Mouse (Mus musculus) lung, postnatal 25 days (tissue): ENCODE measurements around the gene Mbd3.

Experiments used
- DNase-seq: peaks from one replicate; pipeline ENCODE4 v3.0.0; 2022; ENCODE audit warnings: low spot score

Mbd3 gene

DNA sequence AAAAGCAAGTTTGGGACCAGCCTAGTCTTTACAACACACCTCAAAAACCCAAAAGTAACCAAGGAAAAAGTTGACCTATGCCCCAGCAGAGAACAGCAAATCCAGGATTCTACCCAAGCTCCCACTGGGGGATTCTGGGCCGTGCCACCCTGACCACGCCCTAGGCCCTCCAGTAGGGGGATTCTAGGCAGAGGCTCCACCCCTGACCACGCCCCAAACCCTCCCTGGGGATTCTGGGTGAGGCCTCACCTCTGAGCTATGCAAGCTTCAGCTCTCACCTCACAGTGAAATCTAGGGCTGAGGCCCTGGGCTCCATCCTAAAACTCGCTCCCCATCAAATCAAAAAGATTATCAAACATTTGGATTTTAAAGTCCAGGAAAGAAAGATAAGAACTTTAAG lies 24.2 kb upstream of the Mbd3 start:
- DNase-seq: no peak

DNA sequence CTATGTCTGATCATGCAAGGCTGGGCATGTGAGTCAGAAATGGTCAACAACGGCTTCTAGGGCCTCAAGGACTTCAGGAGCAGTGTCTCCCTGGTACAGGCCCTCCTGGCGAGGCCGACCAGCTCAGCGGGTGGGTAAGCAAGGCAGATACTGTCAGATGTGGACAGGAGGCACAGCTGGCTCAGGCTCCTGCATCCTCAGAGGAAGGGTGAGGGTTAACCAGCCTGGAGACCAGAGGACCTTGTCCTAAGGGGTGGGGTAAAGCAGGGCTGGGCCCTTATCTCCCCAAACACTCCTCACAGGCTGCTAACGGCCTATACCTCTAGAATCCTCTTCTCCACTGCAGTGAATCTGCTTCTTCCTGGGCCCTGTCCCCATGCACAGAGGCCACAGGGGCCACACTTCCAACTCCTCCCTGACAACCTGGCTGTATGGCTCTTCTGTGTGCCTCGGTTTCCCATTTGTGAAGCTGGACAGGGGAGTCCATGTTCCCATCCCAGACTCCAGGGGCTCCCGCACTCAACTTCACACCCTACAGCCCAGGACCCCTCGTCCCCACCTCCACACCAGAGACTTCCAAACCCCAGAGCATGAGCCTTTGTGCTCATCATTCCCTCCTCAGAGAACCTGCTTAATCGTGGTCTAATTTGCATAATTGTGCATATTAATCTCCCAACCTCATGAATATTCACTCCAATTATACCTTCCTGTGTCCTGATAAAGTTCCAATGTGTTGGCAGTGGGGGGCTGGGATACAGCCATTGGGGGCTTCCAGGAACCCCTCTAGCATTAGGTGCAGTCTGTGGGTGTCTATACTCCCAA lies 22.5 kb upstream of the Mbd3 start:
- DNase-seq: no peak

DNA sequence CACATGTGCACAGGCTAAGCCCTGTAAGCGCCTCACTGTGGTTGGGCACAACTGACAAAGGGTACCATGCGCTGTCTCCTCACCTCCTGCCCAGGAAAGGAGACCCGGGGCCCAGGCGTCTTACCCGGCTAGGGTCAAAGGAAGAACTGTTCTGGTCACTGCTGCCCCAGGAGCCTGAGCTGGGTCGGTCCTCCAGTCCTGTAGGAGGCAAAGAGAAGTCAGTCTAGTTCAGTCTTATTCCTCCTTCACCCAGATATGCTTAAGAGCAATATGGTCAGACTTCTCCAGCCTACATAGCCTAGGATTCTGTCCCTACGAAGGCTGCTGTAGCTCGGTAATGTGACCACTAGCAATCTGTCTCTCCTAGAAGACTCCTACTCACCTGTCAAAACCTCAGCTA lies 21.9 kb upstream of the Mbd3 start:
- DNase-seq: no peak

DNA sequence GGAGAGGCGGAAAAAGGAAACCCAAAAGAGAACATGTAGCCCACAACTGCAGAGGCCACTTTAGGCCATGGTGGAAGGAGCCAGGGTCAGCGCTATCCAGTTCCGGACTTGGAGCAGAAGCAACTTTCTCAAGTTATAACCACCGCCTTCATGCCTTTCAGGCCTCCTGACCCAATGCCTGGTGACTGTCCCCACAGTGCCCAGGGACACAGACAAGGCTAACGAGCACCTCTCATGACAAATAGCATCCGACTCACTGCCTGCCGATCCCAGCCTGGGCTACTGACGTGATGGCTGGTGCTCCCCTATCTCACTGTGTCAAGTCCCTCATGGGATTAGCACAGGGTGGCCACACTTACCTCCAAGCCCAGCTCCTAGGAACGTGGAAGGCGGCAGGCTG lies 21.4 kb upstream of the Mbd3 start:
- no peak for DNase-seq

DNA sequence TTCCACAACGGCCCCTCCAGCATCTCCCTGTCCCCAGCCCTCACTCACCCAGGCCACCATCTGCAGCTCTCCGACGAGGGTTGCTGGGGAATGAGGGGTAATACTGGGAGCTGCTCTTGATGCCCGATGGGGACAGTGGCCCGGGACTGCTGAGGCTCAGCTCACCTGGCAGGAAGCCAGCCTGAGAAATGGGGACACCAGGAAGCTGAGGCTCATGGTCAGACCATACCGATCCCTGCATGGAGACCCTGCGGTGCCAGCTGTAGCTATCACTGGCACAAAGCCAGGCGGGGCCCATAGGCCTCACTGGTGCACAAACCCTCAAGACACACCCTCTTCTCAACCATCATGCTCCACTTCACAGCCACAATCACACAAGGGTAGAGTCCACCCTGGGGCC lies 20.1 kb upstream of the Mbd3 start:
- no peak for DNase-seq

DNA sequence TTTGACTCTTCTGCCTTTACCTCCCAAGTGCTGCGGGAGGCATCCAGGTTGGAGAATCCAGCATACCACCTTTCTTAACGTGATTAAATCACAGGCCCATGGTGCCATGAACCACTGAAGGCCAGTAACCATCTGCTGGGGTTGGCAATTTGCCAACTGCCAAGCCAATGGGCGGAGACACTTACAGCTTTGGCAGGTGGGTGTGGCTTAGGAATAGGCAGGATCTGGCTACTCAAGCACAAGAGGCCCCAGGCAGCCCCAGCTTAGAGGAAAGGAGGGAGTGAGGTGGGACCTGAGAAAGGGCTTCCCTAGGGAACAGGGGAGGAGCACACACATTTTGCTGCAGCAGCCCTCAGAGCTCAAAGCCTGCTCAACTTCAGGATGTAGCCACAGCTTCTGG lies 19.0 kb upstream of the Mbd3 start:
- DNase-seq: peak; percentile 63

DNA sequence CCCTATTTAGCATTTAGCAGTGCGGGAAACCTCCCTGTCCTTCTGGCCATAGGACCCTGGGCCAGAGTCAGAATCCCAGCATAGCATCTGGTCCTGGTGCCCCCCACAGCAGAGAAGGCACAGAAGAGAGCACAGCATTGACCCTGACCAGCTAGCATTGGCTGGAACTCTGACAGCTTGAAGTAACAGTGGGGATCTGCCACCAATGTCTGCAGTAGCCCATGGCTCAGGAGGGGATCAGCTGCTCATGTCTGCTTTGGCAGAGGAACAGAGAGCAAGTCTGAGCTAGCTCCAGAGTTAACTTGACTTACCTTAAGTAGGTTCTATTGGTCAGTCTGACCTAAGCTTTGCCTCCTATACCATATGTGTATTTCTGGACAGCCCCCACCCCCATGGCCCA lies 18.5 kb upstream of the Mbd3 start:
- DNase-seq: no peak

DNA sequence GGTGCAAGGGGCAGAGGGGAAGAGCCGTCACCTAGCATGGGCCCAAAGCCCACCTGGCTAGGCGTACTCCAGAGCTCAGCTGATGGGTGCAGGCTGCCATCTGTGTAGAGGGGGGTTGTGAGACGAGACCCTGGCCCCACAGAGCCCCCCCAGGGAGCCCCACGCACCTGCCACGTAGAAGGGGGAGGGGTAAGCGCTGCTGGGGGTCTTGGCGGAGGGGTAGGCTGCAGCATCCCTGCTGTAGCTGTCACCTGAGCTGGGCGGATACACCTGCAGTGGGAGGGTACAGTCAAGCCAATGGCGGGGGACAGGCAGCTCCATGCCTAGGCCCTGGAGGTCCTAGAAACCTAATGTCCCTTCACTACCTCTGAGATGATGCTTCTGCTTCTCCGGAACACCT lies 18.0 kb upstream of the Mbd3 start:
- no peak for DNase-seq

DNA sequence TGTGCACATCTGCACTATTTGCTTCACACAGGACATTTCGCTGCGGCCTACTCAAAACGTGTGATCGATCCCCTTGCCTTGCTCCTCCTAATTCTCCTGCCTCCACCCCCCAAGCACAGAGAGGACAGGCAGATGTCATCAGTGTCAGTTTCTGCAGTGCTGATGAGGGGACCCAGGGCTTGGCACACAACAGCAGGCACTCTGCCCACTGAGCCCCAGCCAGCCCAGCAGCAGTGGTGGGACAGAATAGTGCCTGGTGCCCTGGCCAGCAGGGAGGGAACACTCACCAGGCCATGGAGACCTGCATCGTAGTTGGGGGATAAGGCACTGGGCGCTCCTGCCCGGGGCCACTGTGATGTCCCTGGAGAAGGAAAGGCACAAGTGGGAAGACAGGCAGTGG lies 16.2 kb upstream of the Mbd3 start:
- no peak for DNase-seq

DNA sequence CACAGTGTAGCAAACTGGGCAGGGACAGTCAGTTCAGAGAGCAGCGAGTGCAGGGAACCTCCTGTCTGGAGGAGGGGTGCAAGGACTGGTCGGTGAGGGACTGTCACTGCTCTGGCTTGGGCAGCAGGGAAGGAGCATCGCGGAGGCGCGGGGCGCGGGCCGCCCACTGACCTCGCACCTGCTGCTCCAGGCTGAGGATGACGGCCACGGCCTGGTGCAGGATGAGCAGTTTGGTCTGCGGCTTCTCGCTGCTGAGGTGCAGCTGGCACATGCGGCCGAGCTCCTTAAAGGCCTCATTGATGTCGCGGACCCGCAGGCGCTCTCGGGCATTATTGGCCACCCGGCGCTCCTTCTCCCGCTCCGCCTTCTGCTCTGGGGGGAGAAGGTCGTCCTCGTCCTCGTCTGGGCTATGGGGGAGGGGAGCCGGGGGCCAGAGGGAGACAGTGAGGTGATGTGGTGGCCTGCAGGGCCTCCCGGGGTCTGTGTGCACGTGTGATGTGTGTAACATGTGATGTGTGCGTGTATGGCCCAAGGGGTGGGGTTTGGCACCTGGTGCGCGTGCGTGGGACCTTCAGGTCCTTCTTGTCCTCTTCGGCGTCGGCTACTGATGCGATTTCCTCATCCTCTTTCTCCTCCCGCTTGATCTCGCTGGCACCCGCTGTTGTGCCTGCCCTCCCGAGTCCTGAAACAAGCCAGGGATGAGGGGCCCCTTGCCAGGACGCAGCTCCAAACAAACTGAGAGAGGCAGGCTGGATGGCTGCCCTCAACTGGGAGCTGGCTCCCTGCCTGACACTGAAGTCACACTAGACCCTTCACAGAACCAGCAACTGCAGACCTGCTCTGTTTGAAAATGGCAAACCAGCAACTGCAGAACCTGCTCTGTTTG lies 13.5 kb upstream of the Mbd3 start:
- peak; percentile 62 for DNase-seq

DNA sequence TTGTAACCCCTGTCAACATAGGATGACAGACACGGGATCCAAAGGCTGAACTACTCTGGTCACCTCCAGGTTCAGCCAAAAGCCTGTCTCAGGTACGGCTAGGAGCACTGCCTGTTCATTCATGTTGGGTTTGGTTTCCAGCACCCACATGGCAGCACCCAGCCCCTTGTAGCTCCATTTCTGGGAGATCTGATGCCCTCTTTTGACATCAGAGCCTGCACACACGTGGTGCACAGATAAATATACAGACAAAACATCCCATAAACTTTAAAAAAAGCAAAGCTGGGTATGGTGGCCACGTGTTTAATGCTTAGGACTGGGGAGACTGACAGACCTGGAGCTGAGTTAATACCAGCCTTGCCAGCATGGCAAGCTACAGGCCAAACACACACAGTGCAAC lies 8.6 kb upstream of the Mbd3 start:
- no peak for DNase-seq

DNA sequence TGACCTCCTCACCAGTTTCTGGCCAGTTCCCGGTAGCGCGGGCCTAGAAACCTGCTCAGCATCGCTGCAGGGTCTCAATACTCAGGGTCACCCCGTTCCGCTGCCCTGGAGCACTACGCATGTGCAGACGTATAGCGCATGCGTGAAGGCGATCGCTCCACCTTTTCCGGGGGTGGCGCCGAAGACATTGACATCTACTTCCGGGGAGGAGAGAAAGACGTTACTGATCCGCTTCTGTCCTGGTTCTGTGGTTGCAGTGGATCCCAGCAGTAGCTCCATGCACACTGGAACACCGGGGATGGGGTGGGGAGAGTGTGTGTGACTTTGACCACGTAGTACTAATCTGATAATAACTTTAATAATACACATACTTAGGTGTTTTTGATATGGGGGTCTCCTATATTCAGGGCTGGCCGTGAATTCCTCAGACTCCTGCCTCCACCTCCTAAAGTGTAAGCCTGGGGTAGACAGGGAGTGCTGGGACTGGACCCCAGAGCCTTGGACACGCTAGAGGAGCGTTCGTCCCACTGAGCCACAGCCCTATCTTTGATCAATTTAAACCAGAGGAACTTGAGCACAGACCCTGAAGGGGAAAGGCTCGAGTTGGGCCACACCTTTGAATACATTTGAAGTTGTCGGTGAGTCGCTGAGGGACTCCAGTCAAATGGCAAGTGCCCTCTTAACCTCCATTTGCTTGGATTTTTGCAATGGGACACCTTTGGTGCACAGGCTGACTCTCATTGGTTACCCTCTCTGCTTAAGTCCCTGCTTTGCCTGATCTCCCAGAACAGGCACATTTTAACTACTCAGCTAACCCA lies 7.5 kb upstream of the Mbd3 start, which contains the start of gene Uqcr11:
Uqcr11 (minus strand) TSS at position 147 of the 818 bp plus-strand sequence.
- peak; percentile 94 for DNase-seq

DNA sequence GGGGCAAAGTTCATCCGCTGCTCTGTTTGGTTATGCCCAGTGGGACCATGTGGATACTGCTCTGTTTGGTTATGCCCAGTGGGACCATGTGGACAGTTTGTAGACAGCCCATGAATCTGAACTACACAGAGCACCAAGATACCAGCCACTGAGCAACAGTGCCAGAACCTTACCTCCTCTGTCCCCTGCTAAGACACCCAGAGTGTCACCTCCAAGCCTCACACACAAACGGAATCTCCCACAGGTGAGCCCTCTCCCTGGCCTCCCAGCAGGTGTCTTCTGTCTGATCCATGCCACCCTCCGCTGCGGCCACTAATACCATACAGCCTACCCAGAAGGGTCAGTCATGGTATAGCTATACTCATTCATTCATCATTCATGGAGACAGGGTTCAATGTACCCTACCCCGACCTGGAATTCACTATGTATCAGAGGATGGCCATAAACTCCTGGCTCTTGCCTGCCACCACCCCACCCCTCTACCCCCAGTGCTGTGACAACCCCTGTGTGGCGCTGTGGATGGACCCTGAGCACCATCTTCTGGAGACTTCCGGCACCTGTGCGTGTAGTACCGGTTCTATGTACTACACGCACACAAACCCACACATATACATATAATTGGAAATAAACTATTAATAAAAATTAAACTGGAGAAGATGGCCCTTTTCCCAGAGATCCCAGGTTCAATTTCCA lies 6.3 kb upstream of the Mbd3 start:
- DNase-seq: no peak

DNA sequence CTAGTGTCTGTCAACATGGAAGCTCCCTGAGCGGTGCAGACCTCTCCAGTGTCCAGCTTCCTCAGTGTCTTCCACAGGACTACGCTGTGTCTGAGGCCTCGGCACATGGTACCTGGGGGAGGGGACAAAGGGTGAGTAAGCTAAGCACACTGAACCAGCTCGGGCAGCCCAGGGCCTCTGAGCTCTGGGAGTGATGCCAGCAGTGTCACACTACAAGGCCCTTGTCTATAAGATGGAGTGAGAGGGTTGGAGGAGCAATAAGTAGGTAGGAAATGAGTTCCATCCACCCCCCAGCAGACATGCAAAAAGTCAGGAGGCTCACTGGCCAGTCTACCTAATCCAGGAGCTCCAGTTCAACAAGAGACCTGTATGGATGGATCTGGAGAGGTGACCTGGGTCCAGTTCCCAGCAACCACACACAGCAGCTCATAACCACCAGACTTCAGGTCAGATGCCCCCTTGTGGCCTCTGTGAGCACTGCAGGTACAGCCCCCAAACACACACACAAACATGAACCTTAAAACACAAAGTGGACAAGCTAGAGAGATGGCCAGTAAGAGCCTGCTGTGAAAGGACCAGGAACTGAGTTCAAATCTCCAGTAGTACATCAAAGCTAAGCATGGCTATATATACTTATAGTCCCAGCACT lies 3.8 kb upstream of the Mbd3 start:
- DNase-seq: peak; percentile 54

DNA sequence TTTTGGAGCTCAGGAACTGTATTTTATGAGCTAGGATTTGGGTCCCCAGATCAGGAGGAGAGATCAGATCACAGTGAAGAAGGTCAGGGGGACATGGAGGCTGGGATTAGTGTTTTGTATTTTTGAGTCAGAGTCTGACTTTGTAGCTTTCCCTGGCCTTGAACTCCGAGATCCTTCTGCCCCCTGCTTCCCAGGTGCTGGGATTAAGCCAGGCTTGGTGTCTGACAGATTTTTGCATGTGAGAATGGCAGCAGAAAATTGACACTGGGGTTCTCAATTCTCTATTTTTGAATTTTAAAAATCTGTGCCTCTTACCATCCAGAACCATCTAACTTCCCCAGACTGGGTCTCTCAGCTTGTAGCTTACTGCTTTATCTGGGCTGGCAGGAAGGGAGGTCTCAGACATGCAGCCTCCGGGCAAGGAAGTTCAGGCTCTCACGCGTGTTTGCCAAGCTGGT lies 1.4 kb upstream of the Mbd3 start:
- DNase-seq: no peak

DNA sequence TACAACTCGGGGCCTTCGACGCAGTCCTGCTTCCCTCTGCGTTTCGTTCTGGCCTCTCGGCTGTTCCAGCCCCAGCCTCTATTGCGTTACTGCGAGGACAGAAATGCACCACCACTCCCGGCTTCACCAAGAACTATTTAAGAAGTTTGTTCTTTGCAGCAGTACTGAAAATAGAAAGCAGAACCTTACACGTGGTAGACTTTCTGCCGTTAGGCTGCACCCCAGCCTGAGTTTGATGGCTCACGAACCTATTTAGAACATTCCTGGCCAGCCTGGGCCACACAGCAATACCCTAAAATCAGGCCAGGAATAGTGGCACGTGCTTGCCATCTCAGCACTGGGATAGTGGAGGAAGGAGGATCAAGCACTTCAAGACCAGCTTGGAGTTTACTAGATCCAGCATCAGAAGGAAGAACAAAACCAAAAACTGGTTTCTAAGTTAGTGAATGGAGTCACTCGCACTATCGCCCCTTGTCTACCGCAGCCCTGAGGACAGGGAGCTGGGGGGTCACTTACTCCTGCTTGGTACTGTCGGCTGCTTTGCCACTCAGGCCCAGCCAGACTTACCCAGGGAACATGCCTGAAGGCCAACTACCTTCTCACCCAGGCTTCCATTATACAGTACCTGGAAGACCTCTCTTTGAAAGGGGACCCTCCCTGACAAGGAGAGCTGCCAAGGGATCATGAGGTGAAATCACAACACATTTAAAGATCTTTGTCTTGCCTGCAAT lies 788 bp upstream of the Mbd3 start:
- DNase-seq: no peak

DNA sequence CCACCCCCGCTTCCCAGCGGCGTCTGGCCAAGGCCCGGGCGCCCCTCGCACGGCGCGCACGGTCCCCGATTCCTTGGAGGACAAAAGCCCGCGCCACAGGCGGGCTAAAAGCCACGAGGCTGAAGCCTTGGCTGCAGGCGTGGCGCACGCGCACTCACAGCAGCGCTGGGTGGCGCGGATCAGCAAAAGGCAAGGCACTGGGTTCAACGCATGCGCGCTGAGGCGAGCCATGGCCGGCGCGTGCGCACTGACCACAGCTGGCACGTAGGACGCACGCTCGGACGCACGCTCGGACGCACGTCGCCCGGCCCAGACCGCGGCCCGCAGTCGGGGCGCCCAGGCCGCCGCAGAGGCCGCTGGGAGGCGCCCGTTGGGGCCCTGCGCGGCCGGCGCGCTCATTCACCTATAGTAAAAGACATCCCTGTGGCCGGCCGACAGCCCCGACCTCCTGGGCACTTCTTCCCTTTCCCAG lies 595 bp downstream of the Mbd3 start:
- DNase-seq: peak; percentile 98

DNA sequence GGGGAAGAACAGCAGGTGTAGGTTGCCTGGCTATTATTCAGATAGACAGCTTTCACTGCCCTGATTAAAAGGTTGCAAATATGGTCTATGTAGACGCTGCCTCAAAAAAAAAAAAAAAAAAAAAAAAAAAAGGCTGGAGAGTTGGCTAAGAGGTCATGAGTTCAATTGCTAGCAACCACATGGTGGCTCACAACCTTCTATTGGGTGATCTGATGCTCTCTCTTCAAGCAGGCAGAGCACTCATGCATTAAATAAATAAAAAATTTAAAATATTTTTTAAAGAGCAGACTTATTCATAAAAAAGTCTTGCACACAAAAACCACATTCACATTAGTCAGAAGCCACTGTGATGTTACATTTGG lies 1.2 kb downstream of the Mbd3 start:
- no peak for DNase-seq

DNA sequence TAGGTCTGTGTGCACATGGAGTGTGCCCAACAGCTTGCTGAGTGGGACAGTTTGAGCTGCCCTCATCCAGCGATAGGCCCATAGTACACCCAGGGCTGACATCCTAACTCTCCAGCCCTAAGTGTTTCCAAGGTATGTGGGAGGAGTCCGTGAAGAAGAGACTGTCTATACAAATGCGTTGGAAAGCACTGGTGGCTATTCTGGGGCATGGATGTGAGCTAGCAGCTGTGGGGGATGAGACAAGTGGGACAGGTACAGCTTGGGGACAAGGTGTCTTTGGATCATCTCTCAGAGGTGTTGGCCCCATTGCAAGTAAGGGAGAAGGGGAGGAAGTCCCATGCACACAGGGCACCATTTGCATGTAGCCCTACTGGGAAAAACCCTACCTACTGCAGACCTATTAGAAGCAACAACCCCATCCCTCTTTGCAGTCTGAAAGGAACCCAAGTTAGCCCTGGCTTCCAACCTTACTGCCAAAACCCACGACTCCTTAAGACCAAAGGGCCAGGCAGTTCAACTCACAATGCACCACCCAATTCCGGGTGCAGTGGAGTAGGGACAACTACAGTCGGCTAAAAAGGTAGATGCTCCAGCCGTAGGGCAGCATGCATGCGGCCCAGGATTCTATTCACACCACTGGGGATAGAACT lies 1.7 kb downstream of the Mbd3 start:
- no peak for DNase-seq
